Mouse (Mus musculus) lung, adult 2 months (tissue): ENCODE measurements around the gene Ppp1r8.

Experiments
- CTCF ChIP-seq: fragments of 200-500 bp; IDR thresholded peaks from 2 replicates; pipeline ENCODE4 v1.5.1; 2011; ENCODE audit warnings: mild to moderate bottlenecking, low read length, control low read depth; ENCODE audit not compliant: insufficient read depth
- POLR2A ChIP-seq: fragments of 200-500 bp; IDR thresholded peaks from 2 replicates; pipeline ENCODE4 v1.6.1; 2011; ENCODE audit warnings: low read depth, mild to moderate bottlenecking, control low read depth, low read length, borderline replicate concordance; ENCODE audit errors: extremely low read depth

GRCm38 (mm10) chr4:132816855-132817254 lies 26.1 kb downstream of the Ppp1r8 start:
- TF ChIP-seq CTCF = no peak
- TF ChIP-seq POLR2A = no peak
